Mouse (Mus musculus) spleen, postnatal 4 days (tissue): ENCODE measurements at regions not wholly inside any gene's neighbourhood (a gene's known extent, or its start where the extent isn't known, plus 50 kb on each side); places are given as distances from the start of the nearest gene placed in this dataset.

Experiments used
- DNase-seq, 2 experiments: peaks; one replicate each; pipeline ENCODE4 v3.0.0; 2022; ENCODE audit warnings: low spot score in 2 of 2

DNA sequence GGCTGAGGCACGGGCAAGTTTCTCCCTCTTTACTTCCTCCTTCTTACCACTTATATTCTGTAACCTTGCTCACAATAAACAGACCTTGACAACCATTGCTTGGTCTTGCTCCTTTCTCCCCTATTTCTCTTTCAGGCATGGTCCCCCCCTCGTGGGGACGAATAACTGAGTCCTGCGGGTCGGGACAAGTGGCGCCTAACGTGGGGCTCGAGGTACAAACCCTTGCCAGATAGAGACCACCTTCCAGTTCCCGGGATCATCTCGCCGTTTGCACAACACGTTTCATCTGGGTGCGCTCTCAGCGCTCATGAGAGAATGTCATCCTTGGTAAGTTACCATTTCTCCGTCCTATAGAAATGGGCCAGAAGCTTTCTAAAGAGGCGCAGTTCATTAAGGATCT lies 79.6 kb upstream of the Foxn3 start:
- DNase-seq = no peak

DNA sequence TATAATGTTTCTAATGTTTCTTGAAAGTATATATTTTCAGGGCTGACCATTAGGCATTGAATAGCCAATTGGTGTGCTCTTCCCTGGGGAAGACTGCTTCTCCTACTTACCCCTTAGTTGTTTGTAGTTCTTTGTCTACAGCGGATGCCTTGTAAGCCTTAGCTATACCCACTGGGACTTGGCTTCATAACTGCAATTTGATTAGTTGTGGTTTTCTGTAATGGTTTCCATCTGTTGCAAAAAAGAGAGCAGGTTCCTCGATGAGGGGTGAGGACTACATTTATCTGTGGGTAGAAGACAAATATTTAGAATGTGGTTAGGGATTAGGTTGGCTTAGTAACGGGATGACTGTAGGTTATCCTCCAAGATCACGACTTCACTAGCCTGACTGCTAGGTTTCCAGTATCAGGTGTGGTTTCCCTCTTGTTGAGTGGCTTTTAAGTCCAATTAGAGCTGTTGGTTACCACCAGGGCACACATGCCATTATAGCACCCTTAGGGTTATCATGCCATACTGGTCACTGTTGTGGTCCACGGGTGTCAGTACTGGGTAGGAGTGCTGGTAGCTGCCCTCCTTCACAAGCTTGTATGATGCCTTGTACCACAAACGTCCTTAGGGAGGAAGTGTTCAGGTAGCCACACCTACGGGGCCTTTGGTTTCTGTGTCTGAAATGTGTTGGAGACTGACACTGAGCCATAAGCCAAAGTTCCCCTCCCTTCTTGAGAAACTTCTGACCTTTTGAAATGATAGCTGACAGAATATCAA lies 78.9 kb upstream of the Foxn3 start:
- no peak for DNase-seq

DNA sequence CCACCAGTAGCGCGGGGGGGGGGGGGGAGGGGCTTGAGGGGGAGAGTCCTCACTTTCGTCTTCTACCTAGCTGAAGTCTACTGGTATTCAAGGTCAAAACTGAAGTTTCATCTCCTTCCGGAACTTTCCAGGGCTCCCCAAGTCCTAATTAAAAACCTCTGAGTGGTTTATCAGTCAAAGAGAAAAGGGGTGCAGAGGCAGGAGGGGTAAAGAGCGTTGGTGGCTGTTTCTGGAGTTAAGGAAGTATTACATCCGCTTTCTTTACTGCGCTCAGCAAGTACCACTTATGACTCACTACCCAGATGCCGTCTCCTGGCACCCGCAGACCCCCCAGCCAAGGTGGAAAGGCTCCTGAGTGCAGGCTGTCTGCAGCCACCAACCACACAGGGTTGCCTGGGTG lies 77.9 kb upstream of the Foxn3 start:
- peak; percentile 41 to 70 for DNase-seq

DNA sequence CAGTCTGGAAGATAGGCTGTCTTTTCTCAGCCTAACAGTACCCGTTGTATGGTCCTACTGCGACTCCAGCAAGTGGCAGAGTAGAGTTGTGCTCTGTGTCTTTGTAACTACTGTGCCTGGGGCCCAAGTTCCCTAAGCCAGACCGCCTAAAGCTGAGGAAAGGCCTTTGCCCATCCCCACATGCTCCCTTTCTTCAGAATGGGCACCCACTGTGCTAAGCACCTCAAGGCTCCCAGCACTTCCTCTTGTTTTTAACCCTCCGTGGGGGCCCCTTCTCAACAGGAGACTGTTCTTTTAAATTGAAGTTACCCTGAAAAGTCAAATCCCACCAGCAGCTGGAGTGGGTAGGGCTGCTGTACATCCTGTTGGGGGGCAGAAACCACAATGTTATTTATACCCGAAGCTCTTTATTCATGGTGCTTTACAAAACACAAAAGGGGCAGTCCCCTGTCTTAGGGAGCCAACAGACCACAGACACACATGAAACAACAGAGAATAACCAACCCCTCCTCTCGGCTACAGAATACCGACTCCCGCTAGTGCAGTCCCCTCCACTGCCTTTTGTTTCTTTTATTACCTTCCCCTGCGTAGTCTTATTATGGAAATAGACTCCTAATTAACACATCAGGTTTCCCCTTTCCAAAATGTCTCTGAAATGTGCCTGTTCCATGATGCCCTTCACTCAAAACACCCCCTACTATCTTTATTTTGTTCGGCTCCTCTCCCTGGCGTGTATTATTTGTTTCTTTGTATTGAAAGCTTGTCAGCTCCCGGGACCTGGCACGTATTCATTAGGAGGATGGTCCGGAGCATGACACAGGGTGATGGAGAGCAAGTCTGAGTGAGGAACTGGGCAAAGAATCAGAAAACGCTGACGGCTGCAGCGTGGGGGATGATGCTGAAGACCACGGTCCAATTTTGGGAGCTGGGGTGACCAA lies 77.1 kb upstream of the Foxn3 start:
- peak; percentile 44 to 70 for DNase-seq

DNA sequence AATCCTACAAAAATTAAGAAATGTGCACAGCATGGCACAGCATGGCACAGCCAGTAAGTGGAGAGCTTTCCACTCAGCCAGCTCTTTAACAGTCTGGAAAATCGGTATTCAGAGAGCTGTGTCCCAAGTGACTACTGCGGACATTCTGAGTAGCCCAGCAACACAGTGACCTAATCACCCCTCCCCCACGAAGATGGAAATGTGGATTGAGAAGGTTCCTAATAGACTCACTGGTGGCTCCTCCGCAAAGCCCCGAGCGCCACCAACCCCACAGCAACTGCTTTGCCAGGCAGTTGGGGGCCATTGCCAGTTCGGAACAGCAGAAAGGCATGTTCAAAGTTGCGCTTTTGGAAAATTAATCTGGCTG lies 76.4 kb upstream of the Foxn3 start:
- peak in 1 of 2 experiments; percentile 70 for DNase-seq

DNA sequence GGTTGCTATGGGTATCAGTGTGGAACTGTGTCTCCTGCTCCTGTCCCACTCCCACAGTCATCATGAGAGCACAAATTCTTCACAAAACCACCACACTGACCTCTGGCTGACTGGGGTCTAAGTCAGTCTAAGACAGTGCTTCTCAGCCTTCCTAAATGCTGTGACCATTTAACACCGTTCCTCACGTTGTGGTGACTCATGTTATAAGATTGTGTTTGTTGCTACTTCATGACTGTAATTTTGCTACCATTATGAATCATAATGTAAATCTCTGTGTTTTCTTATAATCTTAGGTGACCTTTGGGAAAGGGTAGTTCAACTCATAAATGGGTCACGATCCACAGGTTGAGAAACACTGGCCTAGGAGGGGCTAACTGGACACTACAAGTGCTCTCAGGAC lies 75.7 kb upstream of the Foxn3 start:
- no peak for DNase-seq

DNA sequence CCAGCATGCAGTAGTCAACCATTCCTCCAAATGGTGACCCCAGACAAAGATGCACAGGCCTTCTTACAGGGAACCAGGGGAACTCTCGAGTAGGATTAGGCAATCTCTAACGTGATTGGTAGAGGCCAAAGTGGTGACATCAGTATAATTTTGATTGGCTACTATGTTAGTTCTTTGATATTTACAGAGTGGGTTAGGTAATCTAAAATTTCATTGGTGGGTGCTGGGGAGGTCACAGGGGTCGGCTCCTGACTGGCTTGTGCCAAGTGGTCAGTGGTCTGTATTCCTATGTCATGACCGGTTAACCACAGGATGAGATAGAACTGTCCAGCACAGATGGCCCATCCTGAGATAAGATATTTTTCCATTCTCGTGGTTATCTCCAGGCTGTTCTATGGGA lies 74.6 kb upstream of the Foxn3 start:
- DNase-seq = no peak

DNA sequence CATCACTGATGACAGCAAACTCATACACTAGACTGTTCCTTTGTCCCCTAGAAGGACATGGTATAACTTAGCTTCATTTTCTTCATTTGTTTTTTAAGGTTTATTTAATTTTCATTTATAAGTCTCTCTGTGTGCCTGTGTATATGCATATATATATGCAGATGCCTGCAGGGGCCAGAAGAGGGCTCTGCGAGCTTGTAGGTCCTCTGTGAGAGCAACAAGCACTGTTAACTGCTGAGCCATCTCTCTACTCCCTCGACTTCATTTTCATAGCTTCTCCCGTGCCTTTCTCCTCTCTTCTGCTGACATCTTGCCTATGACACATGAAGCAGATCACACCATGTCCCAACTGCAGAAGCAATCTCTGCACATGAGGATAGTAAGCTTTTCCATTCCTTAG lies 72.9 kb upstream of the Foxn3 start:
- DNase-seq = no peak

DNA sequence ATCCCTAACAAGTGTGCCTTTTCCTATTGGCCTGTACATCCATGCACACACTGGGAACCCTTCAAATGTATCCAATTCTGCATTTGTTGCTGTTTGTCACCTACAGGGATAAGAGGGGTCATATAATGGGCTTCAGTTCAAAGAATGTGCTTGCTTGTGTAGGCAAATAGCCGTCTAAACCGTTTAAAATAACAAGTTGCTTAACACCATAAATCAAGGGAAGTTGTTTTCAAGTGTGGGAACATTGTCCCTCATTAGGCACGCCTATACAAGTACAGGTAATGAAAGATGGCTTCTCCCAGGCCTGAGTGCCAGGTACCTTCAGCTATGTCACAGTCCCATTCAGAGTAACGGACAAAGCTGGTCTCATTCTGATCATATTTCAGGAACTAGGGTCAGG lies 72.0 kb upstream of the Foxn3 start:
- no peak for DNase-seq

DNA sequence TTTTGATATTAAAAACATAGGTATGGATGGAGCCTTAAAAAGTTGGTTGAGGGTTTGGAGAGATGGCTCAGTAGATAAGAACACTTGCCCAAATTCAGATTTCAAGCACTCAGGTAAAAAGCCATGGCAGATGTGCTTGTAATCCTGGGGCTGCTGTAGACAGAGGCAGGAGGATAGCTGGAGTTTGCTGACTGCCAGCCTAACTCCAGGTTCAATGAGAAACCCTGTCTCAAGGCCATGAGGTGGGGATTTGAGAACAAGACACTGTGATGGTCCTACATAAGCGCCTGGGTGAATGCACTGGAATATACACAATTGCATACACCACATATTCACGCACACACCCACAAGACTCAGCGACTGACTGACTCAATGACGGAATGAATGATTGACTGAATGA lies 71.3 kb upstream of the Foxn3 start:
- no peak for DNase-seq

DNA sequence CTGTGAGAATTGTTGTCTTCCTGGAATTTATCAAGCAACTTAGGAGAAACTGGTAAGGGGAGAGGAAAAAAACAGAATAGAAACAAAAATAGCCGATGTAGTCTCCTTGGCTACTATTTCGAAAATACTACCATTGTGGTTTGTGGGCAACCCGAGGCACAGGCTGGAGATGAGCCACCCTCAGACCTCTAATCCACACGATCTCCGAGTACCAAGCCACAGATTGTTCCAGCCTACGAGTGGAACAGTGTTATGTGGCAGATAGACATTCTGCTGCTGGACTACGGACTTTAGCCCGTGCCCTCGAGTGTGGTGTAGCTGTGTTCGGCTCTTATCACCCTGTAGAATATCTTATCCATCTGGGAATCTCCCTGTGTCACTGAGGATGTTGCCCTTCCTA lies 70.3 kb upstream of the Foxn3 start:
- DNase-seq = no peak

DNA sequence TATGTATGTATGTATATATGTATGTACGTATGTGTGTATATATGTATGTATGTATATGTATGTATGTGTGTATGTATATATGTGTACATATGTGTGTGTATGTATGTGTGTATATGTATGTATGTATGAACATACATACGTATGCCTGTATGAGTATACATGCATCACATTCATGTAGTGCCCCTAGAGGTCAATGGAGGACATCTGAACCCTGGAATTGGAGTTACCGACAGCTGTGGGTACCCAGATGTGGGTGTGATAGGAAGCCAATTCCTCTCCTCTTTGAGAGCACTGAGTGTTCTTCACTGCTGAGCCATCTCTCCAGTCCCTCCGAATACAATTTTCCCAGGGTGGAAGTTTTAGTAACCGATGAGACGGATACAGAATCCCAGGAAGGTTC lies 69.6 kb upstream of the Foxn3 start:
- DNase-seq = no peak

DNA sequence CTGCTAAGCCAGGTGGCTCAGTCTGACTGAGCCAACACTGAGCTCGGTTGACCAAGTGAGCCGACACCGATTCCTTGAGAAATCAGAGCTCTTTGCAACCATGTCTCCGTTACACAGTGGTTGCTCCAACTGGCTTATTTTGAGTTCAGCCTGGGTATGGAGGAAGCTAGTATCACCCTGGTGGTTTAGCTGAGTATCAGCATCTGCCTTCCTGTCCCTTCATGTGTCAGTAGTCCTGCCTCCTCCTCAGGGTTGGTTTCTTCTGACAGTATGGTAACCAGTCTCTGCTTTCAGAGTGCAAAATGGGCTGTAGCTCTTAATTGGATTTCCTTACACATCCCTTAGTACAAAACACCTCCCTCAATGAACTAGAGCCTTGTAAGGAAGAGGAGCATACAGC lies 66.2 kb upstream of the Foxn3 start:
- no peak for DNase-seq

DNA sequence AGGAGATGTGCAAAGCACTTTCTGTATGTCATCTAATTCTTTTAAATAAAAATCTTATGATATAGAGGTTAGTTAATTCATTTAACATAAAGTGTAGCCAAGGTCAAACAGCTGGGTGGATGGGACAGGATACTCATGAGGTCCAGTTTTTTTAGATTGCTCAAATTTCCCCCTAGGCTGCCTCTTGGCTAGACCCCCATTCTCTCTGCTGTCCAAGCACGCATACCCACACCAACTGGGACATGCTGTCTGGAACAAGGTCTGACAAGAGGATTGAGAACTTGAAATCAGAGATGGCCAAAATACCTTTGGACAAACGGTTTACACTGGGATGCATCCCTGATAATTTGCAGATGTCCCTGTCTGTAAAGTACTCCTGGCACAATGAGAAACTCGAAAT lies 65.0 kb upstream of the Foxn3 start:
- DNase-seq = no peak

DNA sequence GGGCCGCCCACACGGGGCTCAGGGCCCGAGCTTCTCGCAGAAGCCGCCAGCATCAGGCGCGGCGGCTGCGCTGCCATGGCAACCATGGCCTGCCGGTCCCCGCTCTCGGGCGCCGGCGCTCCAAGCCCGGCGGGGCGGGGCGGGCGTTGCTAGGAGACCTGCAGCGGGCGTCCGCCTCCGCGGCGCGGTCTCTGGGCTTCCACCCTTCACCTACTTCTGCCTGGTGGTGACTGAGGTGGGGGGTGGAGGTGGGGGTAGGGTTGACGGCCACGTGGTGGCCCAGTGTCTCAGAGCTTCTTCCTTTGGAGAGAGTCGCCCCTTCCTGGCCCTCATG lies 64.5 kb upstream of the Foxn3 start:
- DNase-seq = peak; percentile 83 to 90

DNA sequence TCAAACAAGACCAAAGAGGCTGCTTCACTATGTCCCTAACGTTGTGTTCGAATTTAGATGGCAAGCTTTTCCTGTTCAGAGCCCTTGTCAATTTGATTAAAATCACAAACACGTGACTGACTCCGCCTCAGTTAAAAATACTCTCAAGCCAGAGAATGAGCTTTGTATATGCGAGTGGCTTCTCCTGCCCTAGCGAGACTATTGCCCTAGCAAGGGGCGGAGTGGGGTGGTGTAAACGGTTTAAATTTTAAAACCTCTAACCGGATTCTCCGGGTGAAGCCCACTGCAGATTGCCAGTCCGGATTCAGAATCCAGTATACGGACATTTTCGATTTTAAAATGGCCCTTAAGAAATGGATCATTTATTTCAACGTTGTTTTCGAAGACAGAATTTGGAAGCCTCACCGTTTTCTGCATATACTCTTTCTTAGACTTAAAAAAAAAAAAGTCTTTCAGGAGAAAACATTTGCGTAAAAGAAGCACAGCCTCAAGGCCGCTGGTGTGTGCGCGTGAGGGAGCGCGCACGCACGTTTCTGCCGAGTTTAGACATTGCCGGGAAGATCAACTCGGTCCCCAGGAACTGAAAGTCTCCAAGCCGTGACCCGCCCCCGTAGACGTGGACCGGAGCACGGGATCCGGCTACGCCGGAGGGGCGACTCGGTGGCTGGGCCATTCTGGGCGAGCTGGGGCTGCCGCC lies 64.0 kb upstream of the Foxn3 start:
- no peak for DNase-seq

DNA sequence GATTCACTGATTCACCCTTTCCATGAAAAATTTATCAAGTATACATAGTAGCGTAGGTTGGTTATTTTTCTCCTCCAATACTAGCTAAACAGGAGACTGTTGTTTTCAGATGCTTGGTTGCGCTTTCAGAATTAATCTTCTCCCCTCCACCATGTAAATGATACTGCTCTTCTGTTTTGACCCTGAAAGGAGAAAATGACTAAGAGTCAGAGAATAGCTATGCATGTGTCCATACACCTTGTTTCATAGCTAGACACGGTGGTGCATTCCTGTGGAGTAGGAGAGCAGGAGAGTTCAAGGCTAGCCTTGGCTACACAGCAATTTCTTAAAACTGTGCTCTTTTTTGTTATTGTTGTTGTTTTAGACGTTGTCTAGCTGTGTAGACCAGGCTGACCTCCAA lies 62.8 kb upstream of the Foxn3 start:
- DNase-seq = no peak

DNA sequence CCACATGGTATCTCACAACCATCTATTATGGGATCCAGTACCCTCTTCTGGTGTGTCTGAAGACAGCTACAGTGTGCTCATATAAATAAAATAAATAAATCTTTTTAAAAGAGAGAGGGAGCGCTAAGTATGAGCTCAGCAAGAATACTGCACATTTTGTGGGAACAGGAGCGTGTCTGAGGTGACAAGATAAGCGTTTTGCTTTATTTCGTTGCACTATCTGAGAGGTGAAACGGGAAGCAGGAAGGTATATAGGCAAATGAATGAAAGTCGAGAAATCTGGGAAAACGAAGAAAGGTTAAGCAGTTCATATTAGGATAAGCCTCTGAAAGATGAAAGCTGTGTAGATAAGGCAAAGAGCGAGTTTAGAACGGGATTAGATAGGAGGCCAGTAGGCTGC lies 61.7 kb upstream of the Foxn3 start:
- no peak for DNase-seq

DNA sequence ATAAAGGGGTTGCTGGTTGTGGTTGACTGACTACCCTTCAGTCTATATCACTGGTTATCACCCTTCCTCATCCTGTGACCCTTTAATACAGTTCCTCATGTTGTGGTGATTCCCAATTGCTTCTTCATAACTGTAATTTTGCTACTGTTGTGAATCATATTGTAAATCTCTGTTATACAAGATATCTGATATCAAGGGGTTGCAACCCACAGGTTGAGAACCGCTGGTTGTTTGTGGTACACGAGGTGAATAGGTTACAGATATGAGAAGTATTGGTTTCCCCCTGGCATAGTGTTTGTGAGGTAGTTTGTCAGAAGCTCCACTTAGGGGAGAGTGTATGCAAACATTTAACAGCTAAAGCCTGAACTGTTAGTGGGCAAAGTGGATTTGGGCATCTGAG lies 58.9 kb upstream of the Foxn3 start:
- DNase-seq = no peak

DNA sequence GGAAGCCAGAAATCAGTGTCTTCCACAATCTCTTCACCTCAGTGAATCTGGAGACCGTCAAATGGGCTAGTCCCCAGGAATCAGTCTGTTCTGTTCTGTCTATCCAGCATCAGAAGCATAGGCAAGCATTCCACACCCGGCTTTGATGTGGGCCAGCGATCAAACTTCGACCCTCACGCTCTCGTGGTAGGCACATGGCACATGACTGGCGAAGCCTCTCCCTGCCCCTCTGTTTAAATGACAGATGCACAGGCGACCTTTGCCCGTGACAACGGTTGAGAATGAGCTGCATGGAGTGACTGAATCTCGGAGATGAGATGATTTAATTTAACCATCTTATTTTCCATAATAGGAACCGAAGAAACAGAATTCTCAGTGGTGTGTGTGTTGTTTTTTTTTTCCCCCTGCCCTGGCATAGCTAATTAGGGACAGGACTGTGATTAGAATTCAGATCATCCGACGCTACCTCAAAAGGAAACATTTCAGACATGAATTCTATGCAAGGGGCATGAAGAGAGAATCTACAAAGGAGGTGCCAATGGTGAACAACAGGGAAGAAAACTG lies 53.9 kb upstream of the Foxn3 start:
- DNase-seq = no peak

DNA sequence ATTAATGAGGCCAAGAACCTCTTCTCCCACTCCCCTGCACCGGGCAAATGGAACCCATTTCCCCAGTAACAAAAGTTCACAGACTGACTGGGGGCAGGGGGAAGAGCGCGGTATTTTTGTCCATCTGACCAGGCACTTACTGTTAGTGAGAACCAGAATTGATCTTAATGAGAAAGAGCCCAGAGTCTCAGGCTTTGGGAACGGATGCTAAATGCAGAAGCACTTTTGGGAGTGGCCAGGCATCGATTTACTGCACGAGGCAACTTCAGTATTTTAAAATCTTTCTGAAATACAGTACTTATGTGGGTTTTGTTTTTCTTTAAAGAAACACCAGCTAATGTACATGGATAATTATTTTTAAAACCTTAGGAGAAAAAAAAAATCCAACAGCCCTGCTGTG lies 51.0 kb upstream of the Foxn3 start:
- no peak for DNase-seq
